In the genomic region with DNA sequence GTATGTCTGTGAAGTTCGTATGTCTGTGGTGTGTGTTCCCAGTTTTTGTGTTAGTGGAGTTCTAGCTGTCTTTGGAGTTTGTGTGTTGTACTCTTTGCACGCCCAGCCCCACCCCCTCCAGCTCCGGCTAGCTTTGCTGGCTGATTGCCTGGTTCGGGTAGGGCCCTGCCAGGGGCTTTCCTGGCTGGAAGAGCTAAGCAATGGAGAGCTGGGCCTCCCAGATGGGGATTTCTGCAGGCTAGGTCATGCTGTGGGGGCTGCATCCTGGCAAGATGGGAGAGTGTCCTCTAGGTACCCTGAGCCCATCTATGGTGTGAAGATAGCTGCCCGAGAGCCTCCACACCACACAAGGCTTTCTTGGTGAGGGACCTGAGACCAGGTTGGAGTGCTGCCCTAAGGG, we compare ENCODE assay signal across 8 mouse cellular contexts. TPM values are rescaled to one million over a fixed set of nuclear protein-coding genes. Genes with fewer than 3 reads are reported as not detected.
DNase-seq lines count a peak whose midpoint lies in the region; ATAC-seq and TF ChIP-seq lines count a peak whose summit lies in the region.

No protein-coding gene starts in this region.

- 89% methylated on average over 5 of the region's 5 CpGs for WGBS in thymus, adult 2 months
- WGBS in forebrain, postnatal 0 days = 29% methylated on average over 5 of the region's 5 CpGs
- 47% methylated on average over 5 of the region's 5 CpGs for WGBS in hindbrain, embryonic 14.5 days
- WGBS in limb, embryonic 14.5 days = 46% methylated on average over 4 of the region's 5 CpGs

- DNase-seq in thymus, adult 2 months = no peak
- no peak for DNase-seq in thymus, postnatal 14 days
- DNase-seq in forebrain, postnatal 0 days = peak; percentile 79
- DNase-seq in hindbrain, embryonic 14.5 days (ENCODE audit: low spot score) = peak; percentile 60
- DNase-seq in limb, embryonic 14.5 days (ENCODE audit: low spot score) = peak; percentile 89
- peak; percentile 79 for DNase-seq in ovary, postnatal 14 days (ENCODE audit: low spot score)

- H3K36me3 ChIP-seq in thymus, adult 2 months (ENCODE audit: control insufficient read depth, insufficient read depth, low read length) = no peaks in the 10 kb centered on the region
- no peaks in the 10 kb centered on the region for H3K36me3 ChIP-seq in forebrain, postnatal 0 days (ENCODE audit: insufficient read depth)
- no peaks in the 10 kb centered on the region for H3K36me3 ChIP-seq in hindbrain, embryonic 14.5 days (replicated peaks; ENCODE audit: control insufficient read depth, insufficient read depth)
- no peaks in the 10 kb centered on the region for H3K36me3 ChIP-seq in limb, embryonic 14.5 days (ENCODE audit: control insufficient read depth, insufficient read depth, low read length)

- no peaks in the 10 kb centered on the region for H3K27me3 ChIP-seq in thymus, adult 2 months (ENCODE audit: control insufficient read depth, insufficient read depth, low read length)
- H3K27me3 ChIP-seq in forebrain, postnatal 0 days (ENCODE audit: insufficient read depth, low read length) = no peaks in the 10 kb centered on the region
- no peaks in the 10 kb centered on the region for H3K27me3 ChIP-seq in hindbrain, embryonic 14.5 days (ENCODE audit: control insufficient read depth, insufficient read depth, low read length)
- H3K27me3 ChIP-seq in limb, embryonic 14.5 days (ENCODE audit: control insufficient read depth, insufficient read depth, low read length) = no peaks in the 10 kb centered on the region

- peak; percentile 81 for ATAC-seq in forebrain, postnatal 0 days
- ATAC-seq in hindbrain, embryonic 14.5 days (ENCODE audit: low FRiP score) = peak; percentile 48; the same call in 1 of the 2 replicates
- peak; percentile 75 for ATAC-seq in limb, embryonic 14.5 days (ENCODE audit: low FRiP score, low read depth)
- no peak for ATAC-seq in granulocyte monocyte progenitor cell, adult 5-6 weeks (replicated peaks; ENCODE audit: poor library complexity, severe bottlenecking)
- no peak for ATAC-seq in activated CD4-positive, CD25-positive, alpha-beta regulatory T cell, adult 4 months

- no peak overlapping the region for H3K4me2 ChIP-seq in forebrain, postnatal 0 days (ENCODE audit: low read depth)
- no peak overlapping the region for H3K4me2 ChIP-seq in hindbrain, embryonic 14.5 days (replicated peaks)
- H3K4me2 ChIP-seq in limb, embryonic 14.5 days (replicated peaks; ENCODE audit: low read depth, low read length, severe bottlenecking) = no peak overlapping the region

- H3K27ac ChIP-seq in thymus, adult 2 months (ENCODE audit: control insufficient read depth, insufficient read depth, low read length) = peak overlapping the region; percentile 18; the same call in 1 of the 2 replicates
- peak overlapping the region; percentile 40 for H3K27ac ChIP-seq in forebrain, postnatal 0 days (ENCODE audit: low read depth, low read length)
- peak overlapping the region; percentile 57; the same call in 1 of the 2 replicates for H3K27ac ChIP-seq in hindbrain, embryonic 14.5 days
- H3K27ac ChIP-seq in limb, embryonic 14.5 days (replicated peaks; ENCODE audit: low read depth, low read length) = peak overlapping the region; percentile 68

- H3K4me1 ChIP-seq in thymus, adult 2 months (replicated peaks; ENCODE audit: control insufficient read depth, insufficient read depth, low read length) = peaks cover 25% of the 10 kb centered on the region
- peaks cover 4% of the 10 kb centered on the region; the same call in 1 of the 2 replicates for H3K4me1 ChIP-seq in forebrain, postnatal 0 days (ENCODE audit: insufficient read depth)
- peaks cover 7% of the 10 kb centered on the region for H3K4me1 ChIP-seq in hindbrain, embryonic 14.5 days (replicated peaks; ENCODE audit: control insufficient read depth, insufficient read depth, low read length)
- H3K4me1 ChIP-seq in limb, embryonic 14.5 days (ENCODE audit: control insufficient read depth, insufficient read depth, low read length) = peaks cover 31% of the 10 kb centered on the region

- H3K4me3 ChIP-seq in thymus, adult 2 months (ENCODE audit: control insufficient read depth, insufficient read depth, low read length) = no peak overlapping the region
- H3K4me3 ChIP-seq in forebrain, postnatal 0 days (ENCODE audit: low read depth, low read length) = no peak overlapping the region
- H3K4me3 ChIP-seq in hindbrain, embryonic 14.5 days (replicated peaks; ENCODE audit: low read length) = no peak overlapping the region
- H3K4me3 ChIP-seq in limb, embryonic 14.5 days (replicated peaks; ENCODE audit: low read length) = no peak overlapping the region

- TF ChIP-seq POLR2A in thymus, adult 2 months (IDR thresholded peaks at IDR 0.05; ENCODE audit: control insufficient read depth, extremely low read depth, insufficient read depth, low read length, poor library complexity) = no peak
- TF ChIP-seq POLR2A in limb, embryonic 14.5 days (IDR thresholded peaks at IDR 0.05; ENCODE audit: borderline replicate concordance, extremely low read depth, insufficient read depth, insufficient read length) = no peak

- no peak overlapping the region for H3K9ac ChIP-seq in forebrain, postnatal 0 days
- H3K9ac ChIP-seq in hindbrain, embryonic 14.5 days = no peak overlapping the region
- no peak overlapping the region for H3K9ac ChIP-seq in limb, embryonic 14.5 days (ENCODE audit: low read depth, low read length, severe bottlenecking)

- no peak for TF ChIP-seq CTCF in thymus, adult 2 months (IDR thresholded peaks at IDR 0.05; ENCODE audit: borderline replicate concordance, control insufficient read depth, extremely low read depth, insufficient read depth, low read length, poor library complexity)
- TF ChIP-seq CTCF in forebrain, postnatal 0 days (IDR thresholded peaks at IDR 0.05; ENCODE audit: low read depth) = no peak

- no peaks in the 10 kb centered on the region for H3K9me3 ChIP-seq in forebrain, postnatal 0 days (ENCODE audit: low read length)
- no peaks in the 10 kb centered on the region for H3K9me3 ChIP-seq in hindbrain, embryonic 14.5 days (ENCODE audit: control insufficient read depth, low read length)
- H3K9me3 ChIP-seq in limb, embryonic 14.5 days (ENCODE audit: control insufficient read depth, low read length) = no peaks in the 10 kb centered on the region

RNA-seq across cellular contexts. Expression of a gene that starts 28.4 kb away (rescaled TPM):
- polyA plus RNA-seq in thymus, adult 2 months (2012; rRNA removed) = 36.8 and 42.3 TPM in 2 replicates
- total RNA-seq in forebrain, postnatal 0 days (2014; rRNA removed) = 34.6 and 42.2 TPM in 2 replicates
- 18.6 and 19.4 TPM in 2 replicates for polyA plus RNA-seq in forebrain, postnatal 0 days (2015; fragmentation: Nextera tagmentation; extraction: Ambion mirVana)
- 17.0 and 20.5 TPM in 2 replicates for polyA plus RNA-seq in hindbrain, embryonic 14.5 days (2014; fragmentation: Nextera tagmentation; extraction: Ambion mirVana)
- 19.9 and 23.5 TPM in 2 replicates for polyA plus RNA-seq in limb, embryonic 14.5 days (2012; rRNA removed)
- 22.3 and 26.9 TPM in 2 replicates for polyA plus RNA-seq in limb, embryonic 14.5 days (2014; fragmentation: Nextera tagmentation; extraction: Ambion mirVana)
- total RNA-seq in granulocyte monocyte progenitor cell, adult 5-6 weeks (2014; fragmentation: Nextera tagmentation) = 9.1 and 12.1 TPM in 2 replicates
- 9.2 and 10.8 TPM in 2 replicates for total RNA-seq in granulocyte monocyte progenitor cell, adult 5-6 weeks (2017)
- 1 to 10 TPM; 3.2 to 4.1 TPM for polyA plus RNA-seq in activated CD4-positive, CD25-positive, alpha-beta regulatory T cell, adult 4 months (2017; shearing (Covaris generic))

Comparison
In these comparisons a context has a peak if more than half of its experiments do, and no peak if none do; other contexts are left out.
1. DNase-seq: peak in forebrain, postnatal 0 days (single experiment), hindbrain, embryonic 14.5 days (single experiment), limb, embryonic 14.5 days (single experiment) and ovary, postnatal 14 days (single experiment); none in thymus, adult 2 months (single experiment) and thymus, postnatal 14 days (single experiment).
2. H3K27ac ChIP-seq: peak in every context shown above with its lines; median percentile 68 in limb, embryonic 14.5 days; 57 in hindbrain, embryonic 14.5 days; 40 in forebrain, postnatal 0 days; 18 in thymus, adult 2 months.
3. ATAC-seq: peak in forebrain, postnatal 0 days (single experiment), hindbrain, embryonic 14.5 days (single experiment) and limb, embryonic 14.5 days (single experiment); none in granulocyte monocyte progenitor cell, adult 5-6 weeks (single experiment) and activated CD4-positive, CD25-positive, alpha-beta regulatory T cell, adult 4 months (single experiment).